Mouse (Mus musculus): Measurements from ENCODE around the gene Rhbdd2.

Rhbdd2 gene

DNA sequence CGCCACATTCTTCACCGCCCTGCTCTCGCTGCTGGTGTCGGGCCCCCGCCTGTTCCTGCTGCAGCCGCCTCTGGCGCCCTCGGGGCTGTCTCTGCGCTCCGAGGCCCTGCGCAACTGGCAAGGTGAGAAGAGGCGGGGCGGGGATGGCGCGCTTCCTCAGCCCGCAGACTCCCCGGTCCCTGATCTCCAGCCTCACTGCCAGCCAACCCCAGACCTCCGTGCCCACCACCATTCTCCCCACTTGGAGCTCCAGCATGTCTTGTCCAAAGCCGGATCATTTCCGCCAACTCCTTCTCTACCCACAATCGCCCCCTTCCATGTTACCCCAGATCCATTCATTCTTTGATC is 353 bp downstream of the Rhbdd2 start:
- DNase-seq (ENCODE audit: low read depth, low spot score): no peak
- Histone ChIP-seq H3K36me3 (ENCODE audit: control insufficient read depth, insufficient read depth, low read length, poor library complexity, severe bottlenecking) (no peaks in the 10 kb centered on the region), H3K27me3 (ENCODE audit: control insufficient read depth, insufficient read depth, low read length, poor library complexity, severe bottlenecking) (no peaks in the 10 kb centered on the region)

DNA sequence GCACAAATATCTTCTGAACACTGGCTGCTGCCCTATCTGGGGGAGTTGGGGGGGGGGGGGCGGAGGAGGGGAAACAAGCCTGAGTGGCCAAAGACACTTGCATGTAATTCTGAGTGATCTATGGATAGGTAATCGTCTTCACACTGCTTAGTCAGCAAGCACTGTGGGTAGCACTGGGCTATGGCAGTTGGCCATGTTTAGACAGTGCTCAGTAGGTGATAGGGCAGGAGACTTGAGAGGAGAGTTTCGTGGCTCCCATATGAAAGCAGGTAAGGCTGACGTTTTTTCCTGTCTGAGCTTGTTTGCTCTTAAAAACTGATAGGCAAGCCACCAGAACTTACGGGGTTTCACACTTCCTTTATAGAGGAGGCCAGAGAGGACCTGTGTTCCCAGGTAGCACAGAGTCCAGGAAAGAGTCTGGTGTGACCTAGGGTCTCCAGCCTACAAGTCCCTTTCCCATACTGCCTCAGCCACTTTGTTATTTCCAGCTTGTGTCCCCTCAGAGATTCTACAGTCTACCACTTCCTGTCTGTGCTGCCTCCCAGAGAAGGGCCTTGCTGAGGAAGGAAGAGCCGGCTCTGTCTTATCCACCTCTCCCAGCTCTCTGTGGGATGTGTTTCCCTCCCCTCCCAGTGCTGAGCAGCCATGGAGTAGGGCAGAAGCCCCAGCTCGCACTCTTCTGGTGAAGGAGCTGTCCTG is 7.5 kb downstream of the Rhbdd2 start:
- no peak for DNase-seq (ENCODE audit: low read depth, low spot score)

DNA sequence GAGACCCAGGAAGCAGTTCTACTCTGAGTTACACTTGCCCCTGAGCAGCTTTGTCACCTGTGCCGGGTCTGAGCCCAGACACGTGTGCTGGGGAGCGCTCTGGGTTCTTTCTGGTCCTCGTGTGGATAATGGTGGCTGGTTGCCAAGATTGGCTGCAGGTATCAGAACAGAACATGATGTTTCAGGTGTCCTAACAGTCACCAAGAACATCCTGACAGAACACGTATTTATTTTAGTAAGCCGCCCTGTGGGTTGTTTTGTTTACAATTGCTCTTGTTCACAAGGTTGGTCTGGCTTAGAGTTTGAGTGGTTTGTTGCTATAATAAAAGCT is 8.0 kb downstream of the Rhbdd2 start:
- no peak for DNase-seq (ENCODE audit: low read depth, low spot score)
- no peaks in the 10 kb centered on the region for H3K36me3 ChIP-seq (ENCODE audit: control insufficient read depth, insufficient read depth, low read length, poor library complexity, severe bottlenecking)
- H3K27me3 ChIP-seq (ENCODE audit: control insufficient read depth, insufficient read depth, low read length, poor library complexity, severe bottlenecking): no peaks in the 10 kb centered on the region

More for the DNA sequence above, 7.5 kb downstream of the Rhbdd2 start:
- Histone ChIP-seq H3K27me3 (ENCODE audit: control insufficient read depth, insufficient read depth, low read length, poor library complexity, severe bottlenecking) (no peaks in the 10 kb centered on the region), H3K36me3 (ENCODE audit: control insufficient read depth, insufficient read depth, low read length, poor library complexity, severe bottlenecking) (no peaks in the 10 kb centered on the region)

DNA sequence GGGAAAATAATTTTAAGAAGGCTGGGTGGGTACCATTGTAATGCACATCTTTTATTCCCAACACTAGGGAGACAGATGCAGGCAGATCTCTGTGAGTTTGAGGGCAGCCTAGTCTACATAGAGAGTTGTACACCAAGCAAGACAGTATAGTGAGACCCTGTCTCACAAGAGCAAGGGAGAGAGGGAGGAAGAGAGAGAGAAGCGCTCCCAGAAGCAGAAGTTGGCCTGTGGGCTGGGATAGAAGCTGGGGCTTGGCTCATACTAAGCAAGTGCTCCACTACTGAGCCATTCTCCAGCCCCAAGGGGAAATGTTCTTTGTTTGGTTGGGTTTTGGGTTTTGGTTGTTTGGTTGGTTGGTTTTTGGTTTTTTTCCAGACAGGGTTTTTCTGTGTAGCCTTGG is 8.6 kb downstream of the Rhbdd2 start:
- no peaks in the 10 kb centered on the region for H3K36me3 ChIP-seq (ENCODE audit: control insufficient read depth, insufficient read depth, low read length, poor library complexity, severe bottlenecking)
- DNase-seq (ENCODE audit: low read depth, low spot score): no peak
- no peaks in the 10 kb centered on the region for H3K27me3 ChIP-seq (ENCODE audit: control insufficient read depth, insufficient read depth, low read length, poor library complexity, severe bottlenecking)

DNA sequence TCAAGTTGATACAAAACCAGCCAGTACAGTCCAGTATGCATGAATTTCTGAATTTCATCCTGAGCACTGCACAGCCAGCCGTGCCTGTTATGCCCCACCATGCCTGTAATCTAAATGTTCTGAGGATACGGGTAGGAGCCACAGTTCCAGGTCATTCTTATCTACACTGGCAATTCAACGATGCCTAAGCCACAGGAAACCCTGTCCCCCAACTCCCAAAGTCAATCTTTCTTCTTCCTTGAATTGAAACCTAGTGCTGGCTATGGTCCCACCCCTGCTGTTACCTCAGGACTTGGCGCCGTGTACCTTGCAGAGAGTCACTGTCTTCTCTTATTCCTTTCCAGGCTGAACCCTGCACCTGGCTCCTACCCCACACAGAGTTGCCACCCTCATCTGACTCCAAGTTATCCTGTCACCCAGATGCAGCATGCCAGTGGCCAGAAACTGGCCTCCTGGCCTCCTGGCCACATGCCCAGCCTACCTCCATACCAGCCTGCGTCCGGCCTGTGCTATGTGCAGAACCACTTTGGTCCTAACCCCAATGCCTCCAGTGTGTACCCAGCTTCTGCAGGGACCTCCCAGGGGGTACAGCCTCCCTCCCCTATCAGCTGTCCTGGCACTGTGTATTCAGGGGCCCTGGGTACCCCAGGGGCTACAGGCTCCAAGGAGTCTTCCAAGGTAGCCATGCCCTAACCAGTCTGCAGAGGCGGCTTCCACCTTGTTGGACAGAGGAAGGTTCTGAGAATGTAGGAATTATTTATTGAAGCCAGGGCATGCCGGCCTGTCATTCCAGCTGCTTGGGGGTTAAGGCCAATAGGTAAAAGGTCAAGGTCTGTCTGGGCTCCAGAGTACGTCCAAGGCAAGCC is 10.5 kb downstream of the Rhbdd2 start:
- no peaks in the 10 kb centered on the region for H3K36me3 ChIP-seq (ENCODE audit: control insufficient read depth, insufficient read depth, low read length, poor library complexity, severe bottlenecking)
- no peaks in the 10 kb centered on the region for H3K27me3 ChIP-seq (ENCODE audit: control insufficient read depth, insufficient read depth, low read length, poor library complexity, severe bottlenecking)
- DNase-seq (ENCODE audit: low read depth, low spot score): no peak

DNA sequence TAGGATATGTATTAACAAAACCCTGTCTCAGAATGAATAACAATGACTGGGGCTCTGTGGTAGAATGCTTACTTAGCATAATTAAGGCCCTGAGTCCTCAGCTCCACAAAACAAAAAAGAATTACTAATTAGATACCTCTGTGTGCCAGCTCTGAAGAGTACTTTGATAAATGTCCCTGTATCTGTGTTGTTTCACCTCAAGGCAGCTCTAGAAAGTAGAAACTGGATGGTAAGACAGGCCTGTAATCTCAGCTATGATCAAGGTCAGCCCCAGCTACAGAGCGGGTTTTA is 11.1 kb downstream of the Rhbdd2 start:
- DNase-seq (ENCODE audit: low read depth, low spot score): no peak
- Histone ChIP-seq H3K36me3 (ENCODE audit: control insufficient read depth, insufficient read depth, low read length, poor library complexity, severe bottlenecking) (no peaks in the 10 kb centered on the region), H3K27me3 (ENCODE audit: control insufficient read depth, insufficient read depth, low read length, poor library complexity, severe bottlenecking) (no peaks in the 10 kb centered on the region)

DNA sequence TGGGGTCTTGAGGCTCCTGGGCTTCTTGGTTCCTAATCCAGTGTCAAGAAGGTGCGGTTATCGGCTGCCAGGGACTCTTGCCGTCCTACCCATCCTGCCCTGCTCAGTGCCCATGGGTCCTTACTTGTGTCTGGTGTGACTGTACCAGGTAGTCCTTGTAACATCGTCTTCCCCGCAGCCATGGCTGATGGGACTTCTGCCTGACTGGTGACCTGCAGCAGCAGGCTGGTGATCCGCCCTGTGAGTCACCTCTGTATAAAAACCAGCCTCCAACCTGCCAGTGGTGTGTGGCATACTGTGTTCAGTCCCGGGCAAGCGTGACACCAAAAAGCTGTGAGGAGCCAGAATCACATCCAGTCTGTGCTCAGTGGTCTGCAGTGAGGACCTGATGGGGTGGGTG is 11.5 kb downstream of the Rhbdd2 start:
- no peak for DNase-seq (ENCODE audit: low read depth, low spot score)
- no peaks in the 10 kb centered on the region for H3K36me3 ChIP-seq (ENCODE audit: control insufficient read depth, insufficient read depth, low read length, poor library complexity, severe bottlenecking)
- no peaks in the 10 kb centered on the region for H3K27me3 ChIP-seq (ENCODE audit: control insufficient read depth, insufficient read depth, low read length, poor library complexity, severe bottlenecking)

DNA sequence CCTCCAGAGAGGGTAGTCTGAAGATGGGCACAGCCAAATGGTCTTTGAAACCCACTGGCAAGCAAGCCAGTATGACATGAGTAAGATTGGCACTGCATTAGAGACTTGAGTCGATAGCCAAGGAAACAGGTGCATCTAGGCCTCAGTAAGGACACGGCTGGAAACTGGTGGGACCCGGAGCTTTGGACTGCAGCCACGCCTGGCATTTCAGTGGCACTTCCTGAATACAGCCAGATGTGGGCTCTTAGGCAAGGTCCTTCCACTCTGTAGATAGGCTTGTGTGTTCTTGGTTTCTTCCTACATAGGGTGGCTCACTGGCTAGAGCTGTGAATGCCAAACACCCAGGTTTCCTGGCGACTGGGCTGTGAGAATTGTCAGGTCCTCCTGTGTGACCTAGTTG is 12.9 kb downstream of the Rhbdd2 start:
- no peaks in the 10 kb centered on the region for H3K36me3 ChIP-seq (ENCODE audit: control insufficient read depth, insufficient read depth, low read length, poor library complexity, severe bottlenecking)
- peaks cover 2% of the 10 kb centered on the region; the same call in 1 of the 2 replicates for H3K27me3 ChIP-seq (ENCODE audit: control insufficient read depth, insufficient read depth, low read length, poor library complexity, severe bottlenecking)
- DNase-seq (ENCODE audit: low read depth, low spot score): no peak

DNA sequence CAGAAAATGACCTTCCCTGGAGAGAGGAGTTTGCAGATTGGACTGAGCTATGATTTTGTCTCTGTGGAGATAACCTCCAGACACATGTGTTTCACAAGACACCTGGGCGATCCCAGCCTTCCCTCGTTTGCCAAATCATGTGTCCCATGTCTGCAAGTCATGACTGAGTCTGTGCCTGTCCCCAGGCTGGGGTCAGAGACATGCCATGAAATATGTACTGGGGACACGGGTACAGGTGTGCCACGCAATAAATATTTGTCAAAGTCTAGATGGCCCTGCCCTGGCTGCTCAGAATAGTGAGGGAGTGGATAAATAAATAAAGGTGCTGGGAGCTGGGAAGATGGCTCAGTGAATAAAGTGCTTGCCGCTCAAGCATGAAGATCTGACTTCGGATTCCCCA is 13.6 kb downstream of the Rhbdd2 start:
- peaks cover 2% of the 10 kb centered on the region; the same call in 1 of the 2 replicates for H3K27me3 ChIP-seq (ENCODE audit: control insufficient read depth, insufficient read depth, low read length, poor library complexity, severe bottlenecking)
- no peak for DNase-seq (ENCODE audit: low read depth, low spot score)
- no peaks in the 10 kb centered on the region for H3K36me3 ChIP-seq (ENCODE audit: control insufficient read depth, insufficient read depth, low read length, poor library complexity, severe bottlenecking)

DNA sequence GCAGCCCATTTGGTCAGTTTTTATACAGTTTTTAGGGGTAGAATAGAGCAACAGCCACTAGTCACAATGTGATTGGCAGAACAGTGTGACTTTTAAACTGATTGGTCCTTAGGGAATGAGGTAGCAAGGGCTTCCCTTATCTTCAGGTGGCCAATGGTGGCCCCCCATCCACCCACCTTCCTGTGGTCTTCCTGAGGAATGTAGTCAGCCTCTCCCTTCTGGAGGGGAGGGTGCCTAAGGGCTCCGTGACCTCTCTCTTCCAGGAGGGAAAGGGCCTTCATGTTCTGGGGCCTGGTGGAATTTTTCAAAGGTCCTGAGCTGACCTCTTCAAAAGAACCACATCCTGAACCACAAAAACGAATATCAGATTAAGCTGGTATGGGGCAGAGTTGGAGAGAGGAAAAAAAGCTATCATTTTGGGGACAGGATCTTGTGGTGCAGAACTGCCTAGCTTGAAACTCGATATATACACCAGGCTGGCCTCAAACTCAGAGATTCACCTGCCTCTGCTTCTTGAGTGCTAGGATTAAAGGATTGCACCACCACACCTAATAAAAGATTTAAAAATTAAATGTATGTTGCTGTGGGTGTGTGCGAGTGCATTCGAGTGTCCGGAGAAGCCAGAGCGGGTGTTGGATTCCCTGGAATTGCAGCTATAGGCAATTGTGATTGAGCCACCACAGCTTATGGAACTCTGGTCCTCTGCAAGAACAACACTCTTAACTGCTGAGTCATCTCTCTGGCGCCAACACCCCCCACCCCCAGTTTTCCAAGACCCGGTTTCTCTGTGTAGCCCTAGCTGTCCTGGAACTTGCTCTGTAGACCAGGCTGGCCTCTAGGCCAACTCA is 16.3 kb downstream of the Rhbdd2 start:
- H3K36me3 ChIP-seq (ENCODE audit: control insufficient read depth, insufficient read depth, low read length, poor library complexity, severe bottlenecking): no peaks in the 10 kb centered on the region
- H3K27me3 ChIP-seq (ENCODE audit: control insufficient read depth, insufficient read depth, low read length, poor library complexity, severe bottlenecking): peaks cover 2% of the 10 kb centered on the region; the same call in 1 of the 2 replicates
- DNase-seq (ENCODE audit: low read depth, low spot score): no peak

DNA sequence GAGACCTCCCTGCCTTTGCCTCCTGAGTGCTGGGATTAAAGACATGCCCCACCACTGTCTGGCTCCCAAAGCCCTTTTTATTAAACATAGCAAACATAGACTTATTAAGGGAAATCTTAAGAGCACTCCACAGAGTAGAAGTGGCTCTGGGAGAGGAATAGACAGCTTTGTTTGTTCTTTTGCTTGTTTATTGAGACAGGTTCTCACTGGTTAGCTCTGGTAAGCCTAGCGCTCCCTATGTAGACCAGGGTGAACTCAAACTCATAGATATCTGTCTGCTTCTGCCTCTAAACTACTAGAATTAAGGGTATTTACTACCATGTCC is 16.9 kb downstream of the Rhbdd2 start:
- DNase-seq (ENCODE audit: low read depth, low spot score): no peak
- Histone ChIP-seq H3K36me3 (ENCODE audit: control insufficient read depth, insufficient read depth, low read length, poor library complexity, severe bottlenecking) (no peaks in the 10 kb centered on the region), H3K27me3 (ENCODE audit: control insufficient read depth, insufficient read depth, low read length, poor library complexity, severe bottlenecking) (peaks cover 2% of the 10 kb centered on the region; the same call in 1 of the 2 replicates)

DNA sequence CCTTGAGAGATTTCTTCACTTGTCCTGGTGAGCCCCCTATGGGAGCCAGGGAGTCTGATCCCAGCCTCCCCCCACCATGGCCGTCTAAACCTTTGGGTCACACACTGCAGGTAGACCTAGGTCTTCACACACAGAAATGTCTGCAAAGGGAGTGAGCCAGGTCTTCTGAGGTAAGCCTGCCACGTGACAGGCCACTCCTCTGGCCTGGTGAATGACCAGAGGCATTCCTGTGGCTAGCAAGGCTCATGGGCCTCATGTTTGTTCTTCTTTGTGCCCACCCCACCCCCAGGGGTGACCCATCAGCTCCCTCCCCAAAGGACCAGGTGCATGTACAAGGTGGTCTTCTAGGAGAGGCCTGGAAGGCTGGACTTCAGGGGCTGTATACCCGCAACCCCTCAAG is 19.1 kb downstream of the Rhbdd2 start:
- DNase-seq (ENCODE audit: low read depth, low spot score): no peak
- H3K27me3 ChIP-seq (ENCODE audit: control insufficient read depth, insufficient read depth, low read length, poor library complexity, severe bottlenecking): peaks cover 2% of the 10 kb centered on the region; the same call in 1 of the 2 replicates
- no peaks in the 10 kb centered on the region for H3K36me3 ChIP-seq (ENCODE audit: control insufficient read depth, insufficient read depth, low read length, poor library complexity, severe bottlenecking)

DNA sequence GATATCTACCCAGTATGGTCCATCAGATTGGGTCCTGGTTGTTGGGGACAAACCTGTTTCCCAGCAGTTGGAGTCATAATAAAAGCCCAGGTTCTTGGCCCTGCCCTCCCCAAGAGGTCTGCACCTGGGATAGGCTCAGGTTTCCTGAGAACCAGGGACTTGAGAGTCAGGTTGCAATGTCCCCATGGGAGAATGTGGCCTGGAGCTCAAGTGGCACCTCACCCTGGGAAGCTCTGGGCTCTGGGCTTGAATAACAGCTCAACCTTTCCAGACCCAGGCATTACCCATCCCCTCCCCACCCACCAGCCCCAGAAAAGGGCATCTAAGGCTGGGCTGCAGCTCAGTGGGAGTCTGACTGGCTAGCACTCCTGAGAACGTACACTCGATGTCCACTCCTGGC is 20.8 kb downstream of the Rhbdd2 start:
- DNase-seq (ENCODE audit: low read depth, low spot score): no peak
- Histone ChIP-seq H3K36me3 (ENCODE audit: control insufficient read depth, insufficient read depth, low read length, poor library complexity, severe bottlenecking) (no peaks in the 10 kb centered on the region), H3K27me3 (ENCODE audit: control insufficient read depth, insufficient read depth, low read length, poor library complexity, severe bottlenecking) (peaks cover 2% of the 10 kb centered on the region; the same call in 1 of the 2 replicates)

DNA sequence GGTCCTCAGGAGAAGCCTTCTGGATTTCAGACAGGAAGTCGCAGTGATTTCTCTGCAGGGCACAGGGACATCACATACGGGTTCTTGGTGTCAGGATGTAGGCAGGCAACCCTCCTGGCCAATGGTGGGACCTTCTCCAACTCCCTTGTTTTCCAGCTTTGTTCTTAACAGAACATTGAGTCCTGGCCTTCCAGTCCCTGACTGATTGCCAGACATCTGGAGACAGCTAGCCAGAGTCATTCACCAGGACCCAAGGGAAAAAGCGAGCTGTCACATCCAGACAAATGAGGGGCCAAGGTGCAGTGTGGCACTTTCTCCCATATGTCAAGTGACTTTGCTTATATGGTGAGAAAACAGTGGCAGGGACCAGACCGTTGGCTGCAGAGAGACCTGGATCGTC is 23.6 kb downstream of the Rhbdd2 start:
- DNase-seq (ENCODE audit: low read depth, low spot score): no peak
- Histone ChIP-seq H3K27me3 (ENCODE audit: control insufficient read depth, insufficient read depth, low read length, poor library complexity, severe bottlenecking) (no peaks in the 10 kb centered on the region), H3K36me3 (ENCODE audit: control insufficient read depth, insufficient read depth, low read length, poor library complexity, severe bottlenecking) (no peaks in the 10 kb centered on the region)

DNA sequence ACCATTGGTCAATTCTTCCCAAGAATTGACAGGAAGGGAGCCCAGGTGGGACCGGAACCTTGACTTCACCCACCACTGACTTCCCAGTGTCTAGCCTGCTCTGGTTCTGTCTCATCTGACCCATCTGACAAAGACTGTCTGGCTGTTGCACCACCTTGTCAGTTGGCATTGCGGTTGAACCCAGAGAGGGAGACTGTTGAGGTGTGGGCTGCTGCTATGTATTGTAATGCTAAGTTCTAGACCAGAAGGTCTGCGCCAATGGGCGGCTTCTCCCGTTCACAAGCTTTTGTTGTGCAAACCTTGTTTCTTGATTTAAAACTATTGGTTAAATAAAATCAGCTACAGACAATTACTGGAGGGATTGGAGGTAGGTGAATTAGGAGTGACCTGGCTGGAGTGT is 24.7 kb downstream of the Rhbdd2 start:
- no peak for DNase-seq (ENCODE audit: low read depth, low spot score)
- Histone ChIP-seq H3K27me3 (ENCODE audit: control insufficient read depth, insufficient read depth, low read length, poor library complexity, severe bottlenecking) (no peaks in the 10 kb centered on the region), H3K36me3 (ENCODE audit: control insufficient read depth, insufficient read depth, low read length, poor library complexity, severe bottlenecking) (no peaks in the 10 kb centered on the region)
